Mouse (Mus musculus) thymus, postnatal 4 days (tissue): ENCODE results near the gene Olfr231.

Experiments
- DNase-seq: peaks from one replicate; pipeline ENCODE4 v3.0.0; 2021

Gene Olfr231

DNA sequence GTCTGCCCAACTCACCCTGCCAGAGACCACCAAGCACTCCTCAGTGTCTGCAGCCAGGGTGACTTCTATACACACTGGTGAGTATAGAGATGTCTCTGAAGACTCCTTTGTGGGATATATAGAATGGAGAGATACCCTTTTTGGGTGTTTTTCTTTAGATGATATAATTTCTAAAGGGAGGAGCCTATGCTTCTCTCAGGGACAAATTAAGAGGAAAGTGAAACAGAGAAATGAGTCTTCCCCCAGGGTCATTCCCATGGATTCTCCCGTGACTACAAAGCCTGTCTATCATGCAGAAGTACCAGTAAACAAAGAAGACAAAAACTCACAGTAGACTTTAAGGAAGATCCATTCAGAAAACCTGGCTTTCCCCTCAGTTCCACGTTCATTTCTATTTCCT is at the start of gene Olfr231:
Gene Olfr231, minus strand, starts transcription at position 101 of the 400 bp plus-strand sequence.
- DNase-seq = no peak

GRCm38 (mm10) chr1:174169024-174169423 is 48.1 kb upstream of the Olfr231 start:
- DNase-seq = peak; percentile 11

DNA sequence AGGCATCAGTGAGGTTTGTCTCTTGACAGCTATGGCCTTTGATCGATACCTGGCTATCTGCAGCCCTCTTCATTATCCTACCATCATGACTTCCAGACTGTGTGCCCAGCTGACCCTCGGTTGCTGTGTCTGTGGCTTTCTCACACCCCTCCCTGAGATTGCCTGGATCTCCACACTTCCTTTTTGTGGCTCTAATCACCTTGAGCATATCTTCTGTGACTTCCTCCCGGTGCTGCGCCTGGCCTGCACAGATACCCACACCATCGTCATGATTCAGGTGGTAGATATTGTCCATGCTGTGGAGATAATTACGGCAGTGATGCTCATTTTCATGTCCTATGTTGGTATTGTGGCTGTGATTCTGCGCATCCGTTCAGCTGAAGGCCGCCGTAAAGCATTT is 38.1 kb upstream of the Olfr231 start:
- DNase-seq = no peak

DNA sequence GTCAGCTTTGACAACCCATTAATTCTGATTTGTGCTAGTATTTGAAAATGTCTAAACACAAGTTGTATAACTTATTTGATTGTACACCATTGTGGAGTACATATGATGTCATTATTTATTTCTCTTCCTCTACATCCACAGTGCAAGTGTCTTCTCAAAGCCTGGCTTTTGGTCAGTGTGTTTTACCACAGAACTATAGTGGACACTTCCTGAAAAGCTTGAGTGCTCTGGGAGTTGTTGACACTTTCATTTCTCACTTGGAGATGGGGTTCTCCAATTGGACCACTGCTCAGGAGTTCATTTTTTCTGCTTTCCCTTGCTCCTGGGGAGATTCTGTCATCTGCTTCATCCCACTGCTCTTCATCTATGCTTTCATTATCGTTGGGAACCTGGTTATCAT is 37.5 kb upstream of the Olfr231 start:
- no peak for DNase-seq

DNA sequence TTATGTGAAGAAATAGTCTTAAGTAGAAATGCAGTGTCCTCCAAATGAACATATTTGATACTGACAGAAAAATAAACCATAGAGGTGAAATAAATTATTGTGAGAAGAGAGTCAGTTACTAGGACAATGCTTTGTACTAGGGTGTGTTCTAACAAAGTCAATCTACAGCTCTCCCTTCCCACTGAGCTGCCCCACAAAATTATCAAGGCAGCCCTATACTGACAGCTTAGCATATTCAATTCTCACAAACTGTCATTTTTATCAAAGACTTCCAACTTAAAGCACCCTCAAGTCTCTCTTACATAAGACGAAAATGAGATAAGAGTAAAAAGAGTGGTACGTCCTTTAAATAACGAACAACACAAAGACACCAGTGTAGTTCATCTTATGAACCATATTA is 36.7 kb upstream of the Olfr231 start:
- no peak for DNase-seq

- DNase-seq = no peak
These were observed 34.4 kb upstream of the Olfr231 start, which contains the start of gene Olfr420 for GRCm38 (mm10) chr1:174155333-174155732. Gene Olfr420, plus strand, starts transcription at chr1:174155633.

DNA sequence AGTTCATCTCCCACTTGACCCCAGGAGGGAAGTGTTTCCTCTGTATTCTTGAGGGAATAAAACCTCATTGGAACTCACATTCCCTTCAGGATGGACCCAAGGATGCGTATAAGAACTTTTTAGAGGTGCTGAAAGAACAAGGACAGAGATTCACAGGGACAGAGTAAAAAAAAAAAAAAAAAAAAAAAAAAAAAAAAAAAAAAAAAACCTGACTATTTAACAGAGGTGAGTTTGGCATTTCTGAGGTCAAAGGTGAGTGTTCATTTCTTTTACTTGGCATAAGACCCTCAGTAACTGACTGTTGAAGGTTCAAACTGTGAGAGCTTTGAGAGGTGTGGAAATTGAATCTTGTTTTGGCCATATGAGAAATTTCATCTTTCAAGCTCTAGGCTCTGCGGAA is 28.3 kb upstream of the Olfr231 start:
- no peak for DNase-seq

DNA sequence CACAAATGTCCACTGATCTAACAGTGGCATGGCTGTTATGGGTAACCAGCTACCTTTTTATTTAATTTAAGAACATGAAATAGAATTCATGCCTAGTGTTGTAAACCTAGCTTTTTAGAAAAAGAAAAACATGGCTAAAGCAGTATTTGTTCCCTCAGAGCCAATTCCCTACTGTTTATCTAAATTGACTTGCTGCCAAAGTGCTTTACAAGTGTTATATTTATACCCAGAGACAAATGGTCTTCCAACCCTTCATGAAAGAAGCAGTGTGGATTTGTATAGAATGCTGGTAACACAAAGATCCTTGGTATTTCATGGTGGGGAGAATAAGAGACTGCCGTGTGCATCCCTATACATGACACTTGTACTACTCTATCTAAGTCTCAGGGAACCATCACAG is 25.7 kb upstream of the Olfr231 start:
- DNase-seq = no peak

DNA sequence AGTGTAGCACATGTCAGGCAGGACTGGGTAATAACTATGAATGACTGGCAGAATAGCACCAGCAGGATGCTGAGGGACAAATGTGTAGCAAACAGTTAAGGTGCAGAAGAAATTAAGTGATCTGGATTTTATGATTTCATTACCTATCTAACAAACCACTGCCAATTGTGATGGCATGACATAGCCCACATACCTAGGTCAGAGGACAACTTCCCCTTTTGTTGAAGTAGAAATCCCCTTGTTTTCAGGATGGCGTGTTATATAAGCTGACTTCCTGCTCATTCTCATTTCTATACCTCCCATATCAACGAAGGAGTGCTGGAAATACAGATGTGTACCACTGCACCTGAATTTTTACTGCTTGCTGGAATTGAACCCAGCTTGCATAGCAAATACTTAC is 20.4 kb upstream of the Olfr231 start:
- no peak for DNase-seq

GRCm38 (mm10) chr1:174131999-174132398 is 11.0 kb upstream of the Olfr231 start:
- no peak for DNase-seq

- no peak for DNase-seq
These were observed 10.3 kb upstream of the Olfr231 start, which contains the start of gene Olfr424 for GRCm38 (mm10) chr1:174131217-174131616. Gene Olfr424, plus strand, starts transcription at chr1:174131517.

DNA sequence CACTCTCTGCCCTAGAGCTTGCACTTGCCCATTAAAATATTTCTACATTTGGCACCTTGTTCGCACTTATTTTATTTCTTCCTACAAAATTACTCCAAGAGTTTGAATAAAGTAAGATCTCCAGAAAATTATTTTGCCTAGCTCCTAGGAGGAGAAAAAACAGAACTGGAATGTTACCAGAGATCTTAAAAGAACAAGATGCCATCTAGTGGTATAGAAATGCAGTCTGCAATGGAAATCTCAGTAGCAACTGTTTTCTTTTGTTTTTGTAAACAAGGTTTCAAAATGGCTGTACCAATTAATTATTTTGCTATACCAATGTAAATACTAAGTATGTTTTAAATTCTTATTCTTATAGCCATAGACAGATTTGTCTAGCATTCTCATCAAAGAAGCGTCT is 17.2 kb downstream of the Olfr231 start:
- DNase-seq = no peak

DNA sequence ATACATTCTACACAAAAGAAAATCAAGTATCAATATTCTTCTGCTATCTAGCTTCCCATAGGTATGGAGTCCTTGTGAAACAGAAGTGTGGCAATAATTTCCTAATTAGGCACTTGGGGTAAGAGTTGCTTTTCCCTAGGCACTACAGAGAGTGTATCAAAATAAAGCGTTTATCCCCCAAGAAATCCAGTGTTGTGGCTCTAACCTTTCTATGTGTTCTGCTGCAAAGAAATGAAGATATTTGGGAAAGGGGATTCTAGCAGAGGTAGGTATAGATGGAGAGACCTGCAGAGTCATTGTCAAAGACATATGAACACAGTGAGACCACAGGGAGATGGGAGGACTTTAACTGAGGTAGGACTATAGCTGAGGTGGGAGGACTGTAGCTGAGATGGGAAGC is 24.4 kb downstream of the Olfr231 start, which contains the start of gene Olfr427:
Gene Olfr427, plus strand, starts transcription at position 301 of the 400 bp plus-strand sequence.
- no peak for DNase-seq

- DNase-seq = no peak
These were observed 36.9 kb downstream of the Olfr231 start, which contains the start of gene Olfr429 for GRCm38 (mm10) chr1:174084031-174084430. Gene Olfr429, plus strand, starts transcription at chr1:174084331.

- DNase-seq = no peak
These were observed 54.7 kb downstream of the Olfr231 start, which contains the start of gene Olfr430 for GRCm38 (mm10) chr1:174066305-174066704. Gene Olfr430, plus strand, starts transcription at chr1:174066605.
